Mouse (Mus musculus) layer of hippocampus, adult 11-12 months (tissue): ENCODE results near the gene Lipc.
A peak's percentile ranks its signal among the peaks of the same experiment; 100 is the strongest.

Source experiments
- DNase-seq: peaks from one replicate; pipeline ENCODE4 v3.0.0; 2022; ENCODE audit warnings: low spot score

Gene Lipc

GRCm38 (mm10) chr9:70914659-70915355 lies 37.2 kb downstream of the Lipc start:
- no peak for DNase-seq

GRCm38 (mm10) chr9:70911163-70911562 lies 40.9 kb downstream of the Lipc start:
- DNase-seq, result no peak

GRCm38 (mm10) chr9:70910351-70910750 lies 41.7 kb downstream of the Lipc start:
- no peak for DNase-seq

GRCm38 (mm10) chr9:70902821-70903730 lies 49.0 kb downstream of the Lipc start:
- DNase-seq, result no peak

GRCm38 (mm10) chr9:70894201-70894600 lies 57.8 kb downstream of the Lipc start:
- no peak for DNase-seq

- no peak for DNase-seq
Observed at GRCm38 (mm10) chr9:70893526-70893925, 58.5 kb downstream of the Lipc start.

- no peak for DNase-seq
Observed at GRCm38 (mm10) chr9:70892627-70893026, 59.4 kb downstream of the Lipc start.

- DNase-seq, result peak; percentile 44
Observed at GRCm38 (mm10) chr9:70891431-70892133, 60.4 kb downstream of the Lipc start.

GRCm38 (mm10) chr9:70890736-70891135 lies 61.3 kb downstream of the Lipc start:
- DNase-seq, result no peak

- no peak for DNase-seq
Observed at GRCm38 (mm10) chr9:70888969-70889368, 63.1 kb downstream of the Lipc start.

- DNase-seq, result no peak
Observed at GRCm38 (mm10) chr9:70888556-70888955, 63.5 kb downstream of the Lipc start.

- DNase-seq, result no peak
Observed at GRCm38 (mm10) chr9:70881982-70882381, 70.0 kb downstream of the Lipc start.

GRCm38 (mm10) chr9:70878823-70879222 lies 73.2 kb downstream of the Lipc start:
- DNase-seq, result peak; percentile 65

GRCm38 (mm10) chr9:70878157-70878556 lies 73.9 kb downstream of the Lipc start:
- DNase-seq, result peak; percentile 68

GRCm38 (mm10) chr9:70875490-70875889 lies 76.5 kb downstream of the Lipc start:
- no peak for DNase-seq

- DNase-seq, result no peak
Observed at GRCm38 (mm10) chr9:70875059-70875458, 77.0 kb downstream of the Lipc start.

- DNase-seq, result no peak
Observed at GRCm38 (mm10) chr9:70872675-70873074, 79.4 kb downstream of the Lipc start.

GRCm38 (mm10) chr9:70870326-70870725 lies 81.7 kb downstream of the Lipc start:
- no peak for DNase-seq

GRCm38 (mm10) chr9:70869169-70869873 lies 82.7 kb downstream of the Lipc start:
- DNase-seq, result no peak

- DNase-seq, result no peak
Observed at GRCm38 (mm10) chr9:70867381-70867780, 84.6 kb downstream of the Lipc start.

GRCm38 (mm10) chr9:70864039-70864438 lies 88.0 kb downstream of the Lipc start:
- no peak for DNase-seq

- DNase-seq, result no peak
Observed at GRCm38 (mm10) chr9:70863299-70863698, 88.7 kb downstream of the Lipc start.
